Mouse (Mus musculus): ENCODE measurements around the gene Osbpl7. TPM values are rescaled to one million over a fixed set of nuclear protein-coding genes. Genes with fewer than 3 reads are reported as not detected.

The Osbpl7 gene
- polyA plus RNA-seq, 1 experiment from 2014 or later = 4.2 TPM

- no peak overlapping the region for H3K4me2 ChIP-seq (replicated peaks; ENCODE audit: low read depth, low read length)
- H3K27me3 ChIP-seq (ENCODE audit: control insufficient read depth, insufficient read depth, low read length) = peaks cover 45% of the 10 kb centered on the region
- WGBS = 80% methylated on average over 9 of the region's 9 CpGs
- no peak overlapping the region for H3K27ac ChIP-seq (ENCODE audit: low read depth, low read length)
- no peak overlapping the region for H3K9ac ChIP-seq (ENCODE audit: low read depth, low read length)
- H3K4me1 ChIP-seq (replicated peaks; ENCODE audit: control insufficient read depth, insufficient read depth, low read length) = peaks cover 7% of the 10 kb centered on the region; the same call in 1 of the 2 replicates
- ATAC-seq (ENCODE audit: low FRiP score) (no peak), DNase-seq (ENCODE audit: low spot score) (no peak)
- no peaks in the 10 kb centered on the region for H3K36me3 ChIP-seq (ENCODE audit: control insufficient read depth, insufficient read depth, low read length)
- H3K4me3 ChIP-seq (ENCODE audit: low read depth, low read length) = no peak overlapping the region
- H3K9me3 ChIP-seq (ENCODE audit: control insufficient read depth, low read length) = no peaks in the 10 kb centered on the region
These were observed 62.2 kb downstream of the Osbpl7 start for GRCm38 (mm10) chr11:97112519-97113125.

GRCm38 (mm10) chr11:97114671-97115601 is 64.5 kb downstream of the Osbpl7 start, which contains the start of gene Tbx21:
TSS of gene Tbx21 (minus strand) at chr11:97115331.
- DNase-seq (ENCODE audit: low spot score) = peak; percentile 56
- Histone ChIP-seq H3K4me3 (ENCODE audit: low read depth, low read length) (peak within 1 kb of the TSS; percentile 39), H3K9ac (ENCODE audit: low read depth, low read length) (peak within 1 kb of the TSS; percentile 38), H3K4me1 (replicated peaks; ENCODE audit: control insufficient read depth, insufficient read depth, low read length) (peaks cover 7% of the 10 kb centered on the region; the same call in 1 of the 2 replicates), H3K4me2 (replicated peaks; ENCODE audit: low read depth, low read length) (peak within 1 kb of the TSS; percentile 74), H3K36me3 (ENCODE audit: control insufficient read depth, insufficient read depth, low read length) (no peaks in the 10 kb centered on the region), H3K27ac (ENCODE audit: low read depth, low read length) (no peak within 1 kb of the TSS), H3K27me3 (ENCODE audit: control insufficient read depth, insufficient read depth, low read length) (peaks cover 45% of the 10 kb centered on the region), H3K9me3 (ENCODE audit: control insufficient read depth, low read length) (no peaks in the 10 kb centered on the region)
- no peak for ATAC-seq (ENCODE audit: low FRiP score)
- 1% methylated on average over 80 of the region's 87 CpGs for WGBS

- peaks cover 7% of the 10 kb centered on the region; the same call in 1 of the 2 replicates for H3K4me1 ChIP-seq (replicated peaks; ENCODE audit: control insufficient read depth, insufficient read depth, low read length)
- H3K9ac ChIP-seq (ENCODE audit: low read depth, low read length) = no peak overlapping the region
- peaks cover 45% of the 10 kb centered on the region for H3K27me3 ChIP-seq (ENCODE audit: control insufficient read depth, insufficient read depth, low read length)
- no peak overlapping the region for H3K27ac ChIP-seq (ENCODE audit: low read depth, low read length)
- H3K36me3 ChIP-seq (ENCODE audit: control insufficient read depth, insufficient read depth, low read length) = no peaks in the 10 kb centered on the region
- 0 out of 2 replicates have a peak overlapping the region, but pooled peaks have one; percentile 74 for H3K4me2 ChIP-seq (replicated peaks; ENCODE audit: low read depth, low read length)
- ATAC-seq (ENCODE audit: low FRiP score) = no peak
- no peak for DNase-seq (ENCODE audit: low spot score)
- no peaks in the 10 kb centered on the region for H3K9me3 ChIP-seq (ENCODE audit: control insufficient read depth, low read length)
- WGBS = 11% methylated on average over 11 of the region's 11 CpGs
- no peak overlapping the region for H3K4me3 ChIP-seq (ENCODE audit: low read depth, low read length)
These were observed 65.4 kb downstream of the Osbpl7 start for GRCm38 (mm10) chr11:97115797-97116196.

Other genes starting within 250 kb of the Osbpl7 start
- 27.9 and 35.2 TPM in 2 replicates for gene Nfe2l1, start 220.7 kb upstream of the Osbpl7 start, polyA plus RNA-seq (2014; fragmentation: Nextera tagmentation; extraction: Ambion mirVana)
- 49.6 and 62.8 TPM in 2 replicates for gene Copz2, start 200.8 kb upstream of the Osbpl7 start, polyA plus RNA-seq (2014; fragmentation: Nextera tagmentation; extraction: Ambion mirVana)
- gene Cdk5rap3, start 134.1 kb upstream of the Osbpl7 start, polyA plus RNA-seq (2014; fragmentation: Nextera tagmentation; extraction: Ambion mirVana) = 95.5 and 98.2 TPM in 2 replicates
- 0.82 and 1.1 TPM in 2 replicates for gene Prr15l, start 122.5 kb upstream of the Osbpl7 start, polyA plus RNA-seq (2014; fragmentation: Nextera tagmentation; extraction: Ambion mirVana)
- gene Pnpo, start 106.6 kb upstream of the Osbpl7 start, polyA plus RNA-seq (2014; fragmentation: Nextera tagmentation; extraction: Ambion mirVana) = 26.0 and 29.5 TPM in 2 replicates
- gene Sp2, start 67.7 kb upstream of the Osbpl7 start, polyA plus RNA-seq (2014; fragmentation: Nextera tagmentation; extraction: Ambion mirVana) = 17.8 and 22.1 TPM in 2 replicates
- gene Sp6, start 37.2 kb upstream of the Osbpl7 start, polyA plus RNA-seq (2014; fragmentation: Nextera tagmentation; extraction: Ambion mirVana) = 0.07 TPM in 1 of 2 replicates, not detected in the other
- gene Scrn2, start 20.7 kb upstream of the Osbpl7 start, polyA plus RNA-seq (2014; fragmentation: Nextera tagmentation; extraction: Ambion mirVana) = 19.4 and 21.7 TPM in 2 replicates
- 5.3 and 7.0 TPM in 2 replicates for gene Lrrc46, start 9.2 kb upstream of the Osbpl7 start, polyA plus RNA-seq (2014; fragmentation: Nextera tagmentation; extraction: Ambion mirVana)
- gene Mrpl10, start 9.1 kb upstream of the Osbpl7 start, polyA plus RNA-seq (2014; fragmentation: Nextera tagmentation; extraction: Ambion mirVana) = 79.4 and 80.3 TPM in 2 replicates
- 0.11 and 0.23 TPM in 2 replicates for gene Tbx21, start 64.7 kb downstream of the Osbpl7 start, polyA plus RNA-seq (2014; fragmentation: Nextera tagmentation; extraction: Ambion mirVana)
- gene Tbkbp1, start 100.9 kb downstream of the Osbpl7 start, polyA plus RNA-seq (2014; fragmentation: Nextera tagmentation; extraction: Ambion mirVana) = 3.9 and 4.2 TPM in 2 replicates
- 94.9 and 99.7 TPM in 2 replicates for gene Kpnb1, start 137.3 kb downstream of the Osbpl7 start, polyA plus RNA-seq (2014; fragmentation: Nextera tagmentation; extraction: Ambion mirVana)
- gene Npepps, start 230.0 kb downstream of the Osbpl7 start, polyA plus RNA-seq (2014; fragmentation: Nextera tagmentation; extraction: Ambion mirVana) = 93.6 and 108 TPM in 2 replicates